Mouse (Mus musculus) neural tube, embryonic 12.5 days (tissue): ENCODE measurements around the gene Hck. TPM values are rescaled to one million over a fixed set of nuclear protein-coding genes. Genes with fewer than 3 reads are reported as not detected.

Source experiments
- ATAC-seq: fragments of 200-750 bp; cut with Nextera tagmentation; 2 replicates; pipeline ENCODE4 v1.8.0; 2017; ENCODE audit warnings: low read depth, mild to moderate bottlenecking, moderate TSS enrichment, moderate library complexity; ENCODE audit not compliant: low FRiP score
- H3K27ac ChIP-seq: fragments of 300-500 bp; sonication (generic); 2 replicates; pipeline ENCODE4 v1.5.1; 2016
- H3K27me3 ChIP-seq: fragments of 300-500 bp; sonication (generic); replicated peaks from 2 replicates; pipeline ENCODE4 v1.6.1; 2016; ENCODE audit warnings: mild to moderate bottlenecking
- H3K36me3 ChIP-seq: fragments of 300-500 bp; sonication (generic); 2 replicates; pipeline ENCODE4 v1.6.1; 2016; ENCODE audit warnings: mild to moderate bottlenecking
- H3K4me1 ChIP-seq: fragments of 300-500 bp; sonication (generic); 2 replicates; pipeline ENCODE4 v1.6.1; 2016
- H3K4me2 ChIP-seq: fragments of 300-500 bp; sonication (generic); replicated peaks from 2 replicates; pipeline ENCODE4 v1.6.1; 2016; ENCODE audit warnings: mild to moderate bottlenecking
- H3K4me3 ChIP-seq: fragments of 300-500 bp; sonication (generic); 2 replicates; pipeline ENCODE4 v1.5.1; 2016
- H3K9ac ChIP-seq: fragments of 300-500 bp; sonication (generic); 2 replicates; pipeline ENCODE4 v1.6.1; 2016; ENCODE audit warnings: mild to moderate bottlenecking
- H3K9me3 ChIP-seq: fragments of 300-500 bp; sonication (generic); 2 replicates; pipeline ENCODE4 v1.6.1; 2016; ENCODE audit warnings: mild to moderate bottlenecking
- WGBS: fragments of 180-500 bp; shearing (Covaris S2); methylation state at CpG from one replicate; pipeline ENCODE4 v1.1.7; 2016; 5-methylcytosine and 5-hydroxymethylcytosine counted together
- polyA plus RNA-seq: library from polyadenylated mRNA; unstranded; fragments of >200 nt; fragmentation: Nextera tagmentation; extraction: Ambion mirVana; gene quantifications from 2 replicates; pipeline ENCODE4 v1.2.1, GENCODE M21; 2016

Hck gene
- polyA plus RNA-seq, 1 experiment from 2014 or later = 2.5 TPM

- WGBS = 96% methylated on average over 3 of the region's 3 CpGs
- peaks cover 85% of the 10 kb centered on the region for H3K36me3 ChIP-seq
- H3K4me1 ChIP-seq = no peaks in the 10 kb centered on the region
- H3K27ac ChIP-seq = no peak overlapping the region
- H3K4me3 ChIP-seq = no peak overlapping the region
- no peak overlapping the region for H3K9ac ChIP-seq
- no peaks in the 10 kb centered on the region for H3K9me3 ChIP-seq
- ATAC-seq = no peak
- H3K4me2 ChIP-seq = no peak overlapping the region
- no peaks in the 10 kb centered on the region for H3K27me3 ChIP-seq
These were observed 86.0 kb downstream of the Hck start for GRCm38 (mm10) chr2:153194255-153194654.

- Histone ChIP-seq H3K27me3 (no peaks in the 10 kb centered on the region), H3K36me3 (peaks cover 77% of the 10 kb centered on the region), H3K4me1 (no peaks in the 10 kb centered on the region), H3K27ac (no peak overlapping the region; the same call in 1 of the 2 replicates), H3K4me3 (no peak overlapping the region), H3K4me2 (no peak overlapping the region), H3K9me3 (no peaks in the 10 kb centered on the region), H3K9ac (no peak overlapping the region)
- no peak for ATAC-seq
- 85% methylated on average over 5 of the region's 5 CpGs for WGBS
These were observed 90.2 kb downstream of the Hck start for GRCm38 (mm10) chr2:153198485-153198884.

- no peak for ATAC-seq
- 91% methylated on average over 2 of the region's 2 CpGs for WGBS
- H3K4me2 ChIP-seq = no peak overlapping the region
These were observed 90.8 kb downstream of the Hck start for GRCm38 (mm10) chr2:153199114-153199513.

More at GRCm38 (mm10) chr2:153199114-153199513, 90.8 kb downstream of the Hck start:
- Histone ChIP-seq H3K4me3 (no peak overlapping the region), H3K27ac (no peak overlapping the region), H3K4me1 (no peaks in the 10 kb centered on the region), H3K9me3 (no peaks in the 10 kb centered on the region), H3K9ac (no peak overlapping the region), H3K36me3 (peaks cover 80% of the 10 kb centered on the region), H3K27me3 (no peaks in the 10 kb centered on the region)

Other genes with a start within 250 kb of the Hck start
- not detected in 2 replicates for gene Mylk2, start 197.1 kb upstream of the Hck start, polyA plus RNA-seq
- gene Foxs1, start 175.3 kb upstream of the Hck start, polyA plus RNA-seq = 2.0 and 2.4 TPM in 2 replicates
- 3.1 and 4.9 TPM in 2 replicates for gene Dusp15, start 156.8 kb upstream of the Hck start, polyA plus RNA-seq
- 1.8 and 2.6 TPM in 2 replicates for gene Ttll9, start 146.0 kb upstream of the Hck start, polyA plus RNA-seq
- gene Pdrg1, start 93.0 kb upstream of the Hck start, polyA plus RNA-seq = 159 and 182 TPM in 2 replicates
- gene Xkr7, start 76.6 kb upstream of the Hck start, polyA plus RNA-seq = 2.6 and 2.9 TPM in 2 replicates
- 2.5 and 3.3 TPM in 2 replicates for gene Ccm2l, start 42.5 kb upstream of the Hck start, polyA plus RNA-seq
- 77.9 and 83.1 TPM in 2 replicates for gene Tm9sf4, start 52.8 kb downstream of the Hck start, polyA plus RNA-seq
- 11.0 and 12.5 TPM in 2 replicates for gene Tspyl3, start 117.0 kb downstream of the Hck start, polyA plus RNA-seq
- 11.8 and 16.6 TPM in 2 replicates for gene Plagl2, start 133.0 kb downstream of the Hck start, polyA plus RNA-seq
- gene Pofut1, start 133.1 kb downstream of the Hck start, polyA plus RNA-seq = 4.9 and 5.7 TPM in 2 replicates
- 12.6 and 14.4 TPM in 2 replicates for gene Kif3b, start 182.9 kb downstream of the Hck start, polyA plus RNA-seq
- gene Asxl1, start 237.4 kb downstream of the Hck start, polyA plus RNA-seq = 21.1 and 21.8 TPM in 2 replicates